Mouse (Mus musculus) gastrocnemius, adult 2 months (tissue): ENCODE measurements at regions not wholly inside any gene's neighbourhood (a gene's known extent, or its start where the extent isn't known, plus 50 kb on each side); places are given as distances from the start of the nearest gene placed in this dataset.

Experiments
- DNase-seq: peaks from one replicate; pipeline ENCODE4 v3.0.0; 2022
- H3K27ac ChIP-seq: fragments of 200-600 bp; 2 replicates; pipeline ENCODE4 v1.8.1; 2022; ENCODE audit warnings: mild to moderate bottlenecking
- H3K4me3 ChIP-seq: fragments of 200-600 bp; 2 replicates; pipeline ENCODE4 v1.8.1; 2022; ENCODE audit warnings: mild to moderate bottlenecking, moderate library complexity
- CTCF ChIP-seq: fragments of 200-600 bp; IDR thresholded peaks from 2 replicates; pipeline ENCODE4 v1.8.1; 2022; ENCODE audit warnings: antibody characterized with exemption, mild to moderate bottlenecking, moderate library complexity
- intact Hi-C: fragments of 180-260 bp; cut with DNase I; formaldehyde crosslinking; loops from one replicate; pipeline ENCODE4 v1.15.1; 2025

DNA sequence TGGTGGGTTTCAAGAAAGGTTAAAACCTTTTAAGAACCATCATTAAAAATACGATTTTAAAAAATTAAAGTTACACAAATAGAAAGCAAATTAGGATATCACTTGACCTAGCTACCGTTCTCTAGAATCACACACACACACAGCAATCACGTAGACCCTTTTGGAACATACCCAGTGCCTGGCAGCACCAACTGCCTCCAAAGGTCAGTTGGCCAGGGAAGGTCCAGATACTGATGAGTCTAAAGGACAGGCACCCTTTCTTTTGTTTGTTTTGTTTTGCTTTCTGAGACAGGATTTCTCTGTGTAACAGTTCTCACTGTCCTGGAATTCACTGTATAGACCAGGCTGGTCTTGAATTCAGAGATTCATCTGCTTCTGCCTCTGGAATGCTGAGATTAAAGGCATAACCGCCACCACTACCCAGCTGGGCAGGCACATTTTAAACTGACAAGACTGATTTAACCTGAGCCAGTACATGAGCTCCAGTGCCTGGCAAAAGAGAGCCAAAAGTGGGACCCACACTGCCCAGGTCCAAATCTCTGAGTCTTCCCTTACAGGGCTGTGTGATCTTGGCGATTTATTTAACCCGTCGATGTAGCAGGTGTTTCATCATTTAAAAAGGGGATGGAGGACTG lies 353.0 kb downstream of the Pmp22 start:
- TF ChIP-seq CTCF: no peak
- intact Hi-C loops: no loop called here
- DNase-seq: no peak
- no peak overlapping the region for H3K4me3 ChIP-seq
- H3K27ac ChIP-seq: no peak overlapping the region

DNA sequence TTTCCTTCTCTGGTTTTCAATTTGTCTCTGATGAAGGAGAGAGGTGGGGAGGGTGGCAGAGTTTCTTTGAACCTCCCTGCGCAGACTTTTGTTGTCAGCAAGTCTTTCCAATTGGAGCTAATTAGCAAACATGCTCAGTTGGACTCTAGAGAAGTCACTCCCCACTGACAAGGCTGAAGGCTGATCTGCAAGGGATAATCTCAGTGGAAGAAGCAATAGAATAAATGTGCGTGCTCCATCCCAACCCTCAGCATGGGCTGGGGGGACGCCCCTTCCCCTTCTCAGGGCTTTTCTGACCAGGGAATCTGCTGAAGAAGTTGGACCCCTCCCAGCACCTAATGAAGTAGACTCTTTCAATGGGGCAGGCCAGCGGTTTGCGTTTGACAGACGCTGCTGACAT lies 353.8 kb downstream of the Pmp22 start:
- H3K27ac ChIP-seq: no peak overlapping the region
- H3K4me3 ChIP-seq: no peak overlapping the region
- intact Hi-C loops: no loop called here
- DNase-seq: no peak
- no peak for TF ChIP-seq CTCF

DNA sequence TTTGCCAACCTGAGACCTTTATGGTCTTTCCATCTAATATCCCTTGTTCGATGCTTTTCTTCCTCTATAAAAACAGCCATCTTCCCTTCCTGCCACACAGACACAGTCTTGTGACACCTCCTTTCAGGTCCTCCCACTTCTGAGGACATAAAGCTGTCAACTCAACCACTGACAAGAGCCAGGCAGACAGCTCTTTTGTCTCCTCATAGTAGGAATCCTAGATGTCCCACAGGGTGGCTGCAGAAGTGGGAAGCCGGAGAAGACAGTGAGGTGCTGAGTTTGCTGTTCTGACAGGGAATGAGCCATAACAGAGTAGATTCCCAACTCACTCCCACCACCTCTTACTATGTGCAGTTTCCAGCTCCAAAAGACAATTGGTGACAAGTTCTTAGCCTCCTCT lies 358.4 kb downstream of the Pmp22 start:
- H3K4me3 ChIP-seq: no peak overlapping the region
- intact Hi-C loops: no loop called here
- no peak overlapping the region for H3K27ac ChIP-seq
- TF ChIP-seq CTCF: no peak
- DNase-seq: no peak

DNA sequence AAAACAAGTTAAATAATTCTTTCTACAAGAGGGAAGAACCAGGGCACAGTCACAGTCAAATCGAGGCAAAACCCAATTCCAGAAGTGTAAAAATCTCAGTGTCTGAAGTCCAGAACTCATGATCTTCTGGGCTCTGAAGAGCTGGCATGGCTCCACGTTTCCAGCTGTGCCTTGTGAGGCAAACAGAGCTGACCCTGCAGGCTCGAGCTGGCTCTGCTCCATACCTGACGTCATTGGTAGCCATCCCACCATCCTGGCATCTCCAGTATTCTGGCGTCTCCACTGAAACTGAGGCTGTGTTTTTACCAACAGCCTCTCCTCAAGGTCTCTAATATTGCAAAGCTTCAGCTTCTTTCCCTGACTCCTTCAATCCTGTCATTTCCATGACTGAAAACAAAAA lies 373.4 kb downstream of the Pmp22 start:
- peak; percentile 55 for DNase-seq
- no peak for TF ChIP-seq CTCF
- intact Hi-C loops: no loop called here
- Histone ChIP-seq H3K4me3 (no peak overlapping the region), H3K27ac (no peak overlapping the region)

DNA sequence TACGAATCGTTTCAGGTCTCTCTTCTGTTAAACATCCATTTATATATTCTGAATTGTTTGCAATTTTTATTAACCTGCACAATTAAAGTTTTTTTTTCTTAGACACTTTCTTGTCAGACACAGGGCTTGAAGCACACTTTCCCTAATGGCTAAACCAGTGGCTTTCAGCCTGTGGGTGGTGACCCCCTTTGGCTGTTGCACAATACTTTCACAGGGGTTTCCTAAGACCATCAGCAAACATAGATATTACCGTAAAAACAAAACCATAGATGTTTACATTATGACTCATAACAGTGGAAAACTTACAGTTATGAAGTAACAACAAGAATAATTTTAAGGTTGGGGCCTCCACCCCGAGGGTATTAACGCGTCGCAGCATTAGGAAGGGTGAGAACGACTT lies 378.6 kb downstream of the Pmp22 start:
- H3K27ac ChIP-seq: no peak overlapping the region
- no peak for DNase-seq
- H3K4me3 ChIP-seq: no peak overlapping the region
- intact Hi-C loops: no loop called here
- no peak for TF ChIP-seq CTCF

DNA sequence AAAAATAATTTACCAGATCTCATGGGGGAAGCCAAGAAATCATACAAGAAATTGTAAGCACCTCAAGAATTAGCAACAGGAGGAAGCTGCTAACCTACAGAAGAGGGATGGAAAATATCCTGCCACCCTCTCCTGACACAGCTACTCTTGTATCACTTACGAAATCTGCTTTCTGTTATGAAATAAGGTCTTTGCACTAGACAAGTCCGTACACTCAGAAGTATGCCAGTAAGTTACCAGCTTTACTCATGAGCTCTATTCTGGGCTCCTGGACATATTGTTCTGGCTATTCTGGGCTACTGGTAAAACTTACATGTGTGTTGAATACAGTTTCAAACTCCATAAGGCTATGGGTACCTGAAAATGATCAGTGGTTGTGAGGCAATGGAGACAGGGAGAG lies 379.9 kb downstream of the Pmp22 start:
- no peak overlapping the region for H3K27ac ChIP-seq
- intact Hi-C loops: no loop called here
- DNase-seq: no peak
- no peak for TF ChIP-seq CTCF
- no peak overlapping the region for H3K4me3 ChIP-seq

DNA sequence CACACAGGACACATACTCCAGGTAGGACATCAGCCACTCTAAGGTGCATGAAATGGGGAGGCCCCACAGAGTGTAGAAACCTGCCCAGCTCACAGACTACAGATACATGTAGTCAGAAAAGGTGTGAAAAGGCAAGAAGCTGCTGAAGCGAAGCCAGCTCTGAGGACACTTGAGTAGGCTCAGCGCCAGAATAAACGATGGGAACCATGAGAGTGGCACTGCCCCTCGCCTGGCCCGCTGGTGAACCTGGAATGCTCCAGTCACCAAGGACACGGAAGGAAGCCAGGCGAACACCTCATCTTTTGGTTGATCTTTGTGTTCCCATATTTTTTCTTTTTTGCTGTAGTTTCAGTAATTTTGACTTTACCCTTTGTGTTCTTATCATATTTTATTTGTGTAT lies 381.8 kb downstream of the Pmp22 start:
- intact Hi-C loops: no loop called here
- no peak overlapping the region for H3K4me3 ChIP-seq
- TF ChIP-seq CTCF: no peak
- H3K27ac ChIP-seq: no peak overlapping the region
- DNase-seq: no peak

DNA sequence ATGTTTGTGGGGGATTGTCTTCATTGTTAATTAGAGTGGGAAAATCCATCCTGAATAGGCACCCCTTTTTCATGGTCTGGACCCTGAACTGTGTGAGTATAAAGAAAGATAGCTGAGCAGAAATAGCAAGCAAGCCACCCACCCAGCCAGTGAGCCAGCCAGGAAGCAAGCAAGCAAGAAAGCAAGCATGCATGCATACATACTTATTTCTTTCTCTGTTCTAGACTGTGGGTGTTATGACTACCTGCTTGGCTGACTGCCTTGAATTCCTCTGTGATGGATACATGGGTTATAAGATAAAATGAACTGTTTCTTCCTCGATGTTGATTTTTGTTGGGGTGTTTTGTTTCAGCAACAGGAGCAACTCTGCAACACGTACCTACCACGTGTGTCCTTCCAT lies 385.8 kb downstream of the Pmp22 start:
- TF ChIP-seq CTCF: no peak
- no peak overlapping the region for H3K4me3 ChIP-seq
- no peak for DNase-seq
- H3K27ac ChIP-seq: no peak overlapping the region
- intact Hi-C loops: no loop called here

DNA sequence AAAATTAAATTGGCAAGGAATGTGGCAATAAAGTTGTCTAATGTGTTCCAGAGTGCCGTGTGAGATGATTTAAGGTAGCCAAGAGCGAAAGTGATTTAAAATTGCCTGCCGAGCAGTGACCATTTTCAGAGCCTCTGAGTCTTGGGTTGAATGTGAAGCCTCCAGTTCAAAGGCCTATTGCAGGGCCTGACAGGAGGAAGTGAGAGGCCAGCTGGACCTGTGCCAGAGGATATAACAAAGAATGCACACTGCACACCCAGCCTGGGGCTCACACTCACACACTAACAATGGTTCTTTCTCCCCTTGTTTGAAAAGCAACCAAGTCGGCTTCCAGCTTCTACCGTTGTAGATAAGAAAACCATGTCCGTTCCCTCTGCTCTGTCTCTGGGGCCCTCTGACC lies 390.1 kb downstream of the Pmp22 start:
- intact Hi-C loops: no loop called here
- DNase-seq: no peak
- H3K4me3 ChIP-seq: no peak overlapping the region
- TF ChIP-seq CTCF: no peak
- no peak overlapping the region for H3K27ac ChIP-seq

DNA sequence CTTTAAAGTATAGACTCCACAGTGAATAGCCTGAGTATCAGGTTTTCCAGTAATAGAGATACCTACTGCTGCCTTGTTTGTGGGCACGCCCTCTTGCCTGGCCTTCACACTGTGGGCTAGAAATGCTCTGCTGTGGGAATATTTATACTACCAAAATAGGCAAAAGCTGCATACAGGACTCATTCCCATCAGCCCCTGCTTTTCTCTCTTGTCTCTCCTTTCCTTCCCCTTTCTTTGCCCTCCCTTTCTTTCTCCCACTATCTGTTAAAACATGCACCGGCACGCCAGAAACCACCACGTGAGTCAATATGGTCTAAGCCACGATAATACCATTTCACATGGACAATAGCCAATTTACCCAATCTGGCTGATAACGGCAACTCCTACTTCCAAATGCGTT lies 395.5 kb downstream of the Pmp22 start:
- no peak for TF ChIP-seq CTCF
- intact Hi-C loops: no loop called here
- Histone ChIP-seq H3K27ac (no peak overlapping the region), H3K4me3 (no peak overlapping the region)
- DNase-seq: no peak

DNA sequence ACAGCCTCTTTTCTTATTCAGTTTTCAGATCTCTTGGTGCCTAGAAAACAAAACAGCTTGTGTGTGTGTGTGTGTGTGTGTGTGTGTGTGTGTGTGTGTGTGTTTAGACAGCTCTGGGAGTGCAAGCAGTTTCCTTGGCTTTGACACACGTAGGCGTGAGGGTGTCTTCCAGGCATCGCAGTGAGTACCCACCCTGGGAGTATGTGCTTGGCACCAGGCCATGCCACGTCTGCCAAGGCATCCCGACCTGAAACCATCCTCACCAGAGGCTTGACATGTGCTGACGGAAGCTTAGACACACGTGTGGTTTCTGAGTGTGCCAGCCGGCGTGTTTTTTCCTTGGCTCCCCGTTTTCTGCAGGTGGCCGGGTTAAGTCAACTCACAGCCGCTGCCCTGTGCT lies 396.6 kb downstream of the Pmp22 start:
- Histone ChIP-seq H3K4me3 (no peak overlapping the region), H3K27ac (no peak overlapping the region)
- no peak for TF ChIP-seq CTCF
- intact Hi-C loops: no loop called here
- no peak for DNase-seq

DNA sequence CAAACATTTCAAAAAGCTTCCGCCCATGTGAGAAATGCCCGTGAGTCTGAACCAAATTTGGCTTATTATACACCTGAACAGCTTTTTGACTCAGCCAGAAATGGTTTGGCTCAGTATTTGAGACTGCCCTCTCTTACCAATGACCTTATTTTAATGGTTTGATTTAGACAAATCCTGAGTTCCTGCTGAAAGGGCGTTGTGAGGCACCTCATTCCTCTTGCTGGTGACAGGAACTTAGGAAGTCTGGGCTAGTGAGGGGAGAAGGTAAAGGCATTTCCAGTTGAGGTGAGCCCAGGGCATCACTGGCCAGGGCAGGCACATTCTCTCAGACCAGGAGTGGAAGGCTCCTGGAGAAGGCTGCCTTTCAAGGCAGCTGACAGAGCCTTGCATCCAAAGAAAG lies 396.1 kb downstream of the Hs3st3b1 start:
- no peak overlapping the region for H3K4me3 ChIP-seq
- TF ChIP-seq CTCF: no peak
- no peak for DNase-seq
- intact Hi-C loops: no loop called here
- no peak overlapping the region for H3K27ac ChIP-seq

DNA sequence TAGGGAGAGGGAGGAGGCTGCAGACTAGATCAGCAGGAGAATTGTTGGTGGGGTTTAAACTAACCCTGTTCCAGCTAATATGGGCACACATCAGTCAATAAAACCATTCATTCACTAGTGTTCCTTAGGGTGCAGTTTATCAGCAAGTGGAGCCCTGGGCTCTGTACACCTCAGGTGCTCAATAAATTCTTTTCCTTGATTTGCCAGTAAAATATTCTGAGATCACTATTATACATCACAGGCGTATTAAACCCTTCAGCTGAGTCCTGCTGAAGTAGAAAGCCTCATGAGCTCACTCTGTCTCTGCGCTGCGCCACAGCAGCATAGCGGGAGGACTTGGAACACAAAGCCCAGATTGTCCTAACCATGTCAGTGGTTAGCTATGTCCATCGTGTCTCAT lies 389.3 kb downstream of the Hs3st3b1 start:
- intact Hi-C loops: no loop called here
- TF ChIP-seq CTCF: no peak
- Histone ChIP-seq H3K4me3 (no peak overlapping the region), H3K27ac (no peak overlapping the region)
- no peak for DNase-seq

DNA sequence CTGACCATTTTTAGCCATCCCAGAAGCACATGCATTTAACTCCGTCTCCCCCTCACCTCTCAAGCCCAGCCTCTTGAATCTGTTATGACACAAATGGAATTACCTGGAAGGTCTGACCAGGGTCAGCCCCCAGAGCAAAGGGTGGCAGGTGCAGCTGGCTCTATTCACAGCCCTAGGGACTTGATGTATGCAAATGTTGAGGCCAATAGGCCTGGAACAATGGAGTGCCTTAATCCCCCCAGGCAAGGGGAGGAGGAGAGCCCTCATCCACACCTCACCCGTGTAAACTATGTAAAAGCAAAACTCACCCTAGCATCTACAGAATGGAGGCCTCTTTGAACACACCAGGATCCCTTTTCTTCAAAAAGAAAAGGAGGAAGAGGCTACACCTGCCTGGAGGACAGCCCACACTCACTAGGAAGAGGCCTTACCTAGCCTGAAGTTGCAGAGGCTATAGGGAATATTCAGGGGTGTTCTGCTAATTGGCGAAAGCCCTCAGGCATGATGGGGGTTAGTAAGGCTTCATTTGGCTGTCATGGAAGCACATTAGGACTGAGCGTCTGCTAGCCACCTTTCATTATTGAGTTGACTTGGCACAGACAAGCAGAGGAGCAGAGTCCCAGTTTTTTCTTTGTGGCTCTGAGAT lies 388.4 kb downstream of the Hs3st3b1 start:
- intact Hi-C loops: no loop called here
- TF ChIP-seq CTCF: no peak
- no peak overlapping the region for H3K4me3 ChIP-seq
- H3K27ac ChIP-seq: no peak overlapping the region
- no peak for DNase-seq
